Mouse (Mus musculus): ENCODE results near the gene Wnt8b. TPM values are rescaled to one million over a fixed set of nuclear protein-coding genes. Genes with fewer than 3 reads are reported as not detected.
A peak's percentile ranks its signal among the peaks of the same experiment; 100 is the strongest.

Wnt8b gene
- polyA plus RNA-seq, 2 experiments, result not detected

- DNase-seq (ENCODE audit: low read depth in 3 of 3, low spot score in 3 of 3) (no peak), ATAC-seq (ENCODE audit: insufficient read depth) (no peak)
- H3K4me3 ChIP-seq (ENCODE audit: insufficient read depth in 1 of 2, low read depth in 2 of 2, low read length in 2 of 2), result peak overlapping the region; percentile 77 to 88
- WGBS (ENCODE audit: insufficient replicate concordance), result 3% methylated on average over 8 of the region's 8 CpGs
- H3K4me2 ChIP-seq (ENCODE audit: low read depth), result peak overlapping the region; percentile 86
- H3K9me3 ChIP-seq (ENCODE audit: control insufficient read depth, low read length), result no peaks in the 10 kb centered on the region
- no peak overlapping the region; the same call in 1 of the 2 replicates for H3K27ac ChIP-seq
- H3K27me3 ChIP-seq (ENCODE audit: control insufficient read depth, insufficient read depth, low read length), result no peaks in the 10 kb centered on the region
- peaks cover 28% of the 10 kb centered on the region for H3K36me3 ChIP-seq (replicated peaks; ENCODE audit: control insufficient read depth, insufficient read depth, low read depth)
- TF ChIP-seq CTCF (IDR thresholded peaks at IDR 0.05; ENCODE audit: low read depth) (no peak), EP300 (IDR thresholded peaks at IDR 0.05; ENCODE audit: low read depth) (no peak)
- peaks cover 2 to 5% of the 10 kb centered on the region in 2 experiments; a peak in 3 of 4 replicates for H3K4me1 ChIP-seq (replicated peaks; ENCODE audit: control insufficient read depth in 2 of 2, insufficient read depth in 2 of 2, low read length in 1 of 2)
- H3K9ac ChIP-seq (replicated peaks), result peak overlapping the region; percentile 85
These were observed 61.2 kb downstream of the Wnt8b start for GRCm38 (mm10) chr19:44554490-44554860.

- ATAC-seq (ENCODE audit: insufficient read depth) (peak; percentile 90), DNase-seq (ENCODE audit: low read depth in 3 of 3, low spot score in 3 of 3) (peak; percentile 85 to 86 (median 86))
- no peaks in the 10 kb centered on the region for H3K9me3 ChIP-seq (ENCODE audit: control insufficient read depth, low read length)
- peaks cover 23% of the 10 kb centered on the region for H3K36me3 ChIP-seq (replicated peaks; ENCODE audit: control insufficient read depth, insufficient read depth, low read depth)
- peak within 1 kb of the TSS; percentile 34 for H3K27ac ChIP-seq
- H3K4me3 ChIP-seq (ENCODE audit: insufficient read depth in 1 of 2, low read depth in 2 of 2, low read length in 2 of 2), result peak within 1 kb of the TSS; percentile 77 to 88
- TF ChIP-seq EP300 (IDR thresholded peaks at IDR 0.05; ENCODE audit: low read depth) (no peak), CTCF (IDR thresholded peaks at IDR 0.05; ENCODE audit: low read depth) (no peak)
- peak within 1 kb of the TSS; percentile 85 for H3K9ac ChIP-seq (replicated peaks)
- no peaks in the 10 kb centered on the region for H3K27me3 ChIP-seq (ENCODE audit: control insufficient read depth, insufficient read depth, low read length)
- peaks cover 2 to 5% of the 10 kb centered on the region in 2 experiments; a peak in 3 of 4 replicates for H3K4me1 ChIP-seq (replicated peaks; ENCODE audit: control insufficient read depth in 2 of 2, insufficient read depth in 2 of 2, low read length in 1 of 2)
- WGBS (ENCODE audit: insufficient replicate concordance), result under 1% methylated on average over 50 of the region's 50 CpGs
- H3K4me2 ChIP-seq (ENCODE audit: low read depth), result peak within 1 kb of the TSS; percentile 86
These were observed 61.8 kb downstream of the Wnt8b start, which contains the start of gene Ndufb8 for GRCm38 (mm10) chr19:44554861-44555590. Gene Ndufb8, minus strand, starts transcription at chr19:44555440.

GRCm38 (mm10) chr19:44562652-44563206 lies 69.5 kb downstream of the Wnt8b start, which contains the start of gene Hif1an:
Gene Hif1an, plus strand, starts transcription at chr19:44562850.
- H3K9ac ChIP-seq (replicated peaks), result peak within 1 kb of the TSS; percentile 27
- peak within 1 kb of the TSS; percentile 54 to 98 for H3K4me3 ChIP-seq (ENCODE audit: insufficient read depth in 1 of 2, low read depth in 2 of 2, low read length in 2 of 2)
- peak; percentile 98 for TF ChIP-seq CTCF (IDR thresholded peaks at IDR 0.05; ENCODE audit: low read depth)
- TF ChIP-seq EP300 (IDR thresholded peaks at IDR 0.05; ENCODE audit: low read depth), result no peak; the same call in 1 of the 2 replicates
- under 1% methylated on average over 33 of the region's 33 CpGs for WGBS (ENCODE audit: insufficient replicate concordance)
- peak within 1 kb of the TSS; percentile 5; the same call in 1 of the 2 replicates for H3K27ac ChIP-seq
- H3K36me3 ChIP-seq (replicated peaks; ENCODE audit: control insufficient read depth, insufficient read depth, low read depth), result peaks cover 14% of the 10 kb centered on the region
- H3K4me2 ChIP-seq (ENCODE audit: low read depth), result peak within 1 kb of the TSS; percentile 85
- peaks cover 5 to 10% of the 10 kb centered on the region in 2 experiments; a peak in 3 of 4 replicates for H3K4me1 ChIP-seq (replicated peaks; ENCODE audit: control insufficient read depth in 2 of 2, insufficient read depth in 2 of 2, low read length in 1 of 2)
- ATAC-seq (ENCODE audit: insufficient read depth), result peak; percentile 99
- no peaks in the 10 kb centered on the region for H3K9me3 ChIP-seq (ENCODE audit: control insufficient read depth, low read length)
- H3K27me3 ChIP-seq (ENCODE audit: control insufficient read depth, insufficient read depth, low read length), result no peaks in the 10 kb centered on the region
- DNase-seq (ENCODE audit: low read depth in 3 of 3, low spot score in 3 of 3), result peak; percentile 93 to 95 (median 93)

Other genes with a start within 250 kb of the Wnt8b start
- gene Scd2, start 199.8 kb upstream of the Wnt8b start, polyA plus RNA-seq (2012; rRNA removed), result 84.0 and 116 TPM in 2 replicates
- gene Scd2, start 199.8 kb upstream of the Wnt8b start, polyA plus RNA-seq (2014; fragmentation: Nextera tagmentation; extraction: Ambion mirVana), result 80.4 and 95.4 TPM in 2 replicates
- gene Scd4, start 160.4 kb upstream of the Wnt8b start, polyA plus RNA-seq (2012; rRNA removed), result 0.04 and 0.08 TPM in 2 replicates
- gene Scd4, start 160.4 kb upstream of the Wnt8b start, polyA plus RNA-seq (2014; fragmentation: Nextera tagmentation; extraction: Ambion mirVana), result 0.09 TPM in 1 of 2 replicates, not detected in the other
- gene Scd1, start 85.6 kb upstream of the Wnt8b start, polyA plus RNA-seq (2012; rRNA removed), result 22.5 and 25.1 TPM in 2 replicates
- gene Scd1, start 85.6 kb upstream of the Wnt8b start, polyA plus RNA-seq (2014; fragmentation: Nextera tagmentation; extraction: Ambion mirVana), result 11.1 and 11.9 TPM in 2 replicates
- 0.46 and 0.48 TPM in 2 replicates for gene Sec31b, start 52.4 kb downstream of the Wnt8b start, polyA plus RNA-seq (2012; rRNA removed)
- gene Sec31b, start 52.4 kb downstream of the Wnt8b start, polyA plus RNA-seq (2014; fragmentation: Nextera tagmentation; extraction: Ambion mirVana), result 0.11 and 0.20 TPM in 2 replicates
- not detected in 2 replicates for gene Gm20538, start 59.4 kb downstream of the Wnt8b start, polyA plus RNA-seq (2012; rRNA removed)
- gene Gm20538, start 59.4 kb downstream of the Wnt8b start, polyA plus RNA-seq (2014; fragmentation: Nextera tagmentation; extraction: Ambion mirVana), result not detected in 2 replicates
- 209 and 212 TPM in 2 replicates for gene Ndufb8, start 62.0 kb downstream of the Wnt8b start, polyA plus RNA-seq (2012; rRNA removed)
- 347 and 349 TPM in 2 replicates for gene Ndufb8, start 62.0 kb downstream of the Wnt8b start, polyA plus RNA-seq (2014; fragmentation: Nextera tagmentation; extraction: Ambion mirVana)
- gene Hif1an, start 69.4 kb downstream of the Wnt8b start, polyA plus RNA-seq (2012; rRNA removed), result 5.7 and 6.6 TPM in 2 replicates
- gene Hif1an, start 69.4 kb downstream of the Wnt8b start, polyA plus RNA-seq (2014; fragmentation: Nextera tagmentation; extraction: Ambion mirVana), result 6.5 and 7.2 TPM in 2 replicates

All from liver, embryonic 14.5 days (tissue).